Mouse (Mus musculus) right cerebral cortex, postnatal 10 days (tissue): ENCODE data around the gene Gpalpp1.

Experiments
- DNase-seq, 2 experiments: peaks; one replicate each; pipeline ENCODE4 v3.0.0; 2021; ENCODE audit warnings: low spot score in 2 of 2

Gene Gpalpp1

GRCm38 (mm10) chr14:76115744-76116143 is 5.2 kb upstream of the Gpalpp1 start:
- DNase-seq = no peak

GRCm38 (mm10) chr14:76099543-76099942 is 11.0 kb downstream of the Gpalpp1 start:
- DNase-seq = no peak

DNA sequence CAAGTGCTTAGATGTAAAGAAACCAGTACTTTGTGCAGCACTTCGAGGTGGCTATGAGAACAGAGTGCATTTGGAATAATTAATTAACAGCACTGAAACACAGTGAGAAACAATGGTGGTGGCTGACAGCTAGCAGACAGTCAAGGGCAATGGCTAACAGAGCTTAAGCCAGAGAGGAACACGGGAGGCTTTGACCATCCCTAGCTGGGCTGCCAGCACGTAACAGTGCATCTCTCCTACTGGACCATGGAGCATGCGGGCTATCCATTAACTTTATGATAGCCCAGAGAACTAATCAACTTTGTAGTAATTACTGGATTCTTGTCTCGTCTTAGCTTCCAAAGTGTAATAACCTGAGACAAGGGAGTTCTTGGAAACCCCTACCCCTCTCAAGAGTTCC is 12.7 kb downstream of the Gpalpp1 start:
- no peak for DNase-seq

- no peak for DNase-seq
Measured at GRCm38 (mm10) chr14:76097244-76097643, 13.3 kb downstream of the Gpalpp1 start.

- no peak for DNase-seq
Measured at GRCm38 (mm10) chr14:76084188-76084587, 26.4 kb downstream of the Gpalpp1 start.

DNA sequence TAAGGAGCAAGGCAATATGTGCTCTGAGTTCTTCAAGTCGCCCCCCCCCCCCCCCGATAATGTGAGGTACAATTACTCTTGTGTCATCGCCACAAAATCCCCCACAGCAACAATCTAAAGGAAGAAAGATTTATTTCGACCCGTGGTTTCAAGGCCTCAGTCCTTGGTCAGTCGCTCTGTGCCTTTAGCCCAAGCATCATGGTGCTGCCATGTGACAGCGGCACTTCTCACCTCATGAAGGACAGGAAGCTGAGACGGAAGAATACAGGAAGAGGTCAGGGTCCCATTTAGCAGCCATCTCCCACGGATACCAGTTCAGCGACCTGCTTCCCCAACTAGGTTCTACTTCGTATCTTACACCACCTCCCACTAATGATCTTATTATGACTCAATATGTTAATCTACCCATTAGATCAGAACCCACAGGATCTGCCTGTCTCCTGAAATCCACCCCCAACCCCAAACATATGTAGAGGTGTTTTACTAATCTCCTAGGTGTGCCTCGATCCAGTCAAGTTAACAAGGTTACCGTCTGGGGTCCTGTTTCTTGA is 28.4 kb downstream of the Gpalpp1 start:
- DNase-seq = no peak

GRCm38 (mm10) chr14:76081451-76081850 is 29.1 kb downstream of the Gpalpp1 start:
- no peak for DNase-seq

DNA sequence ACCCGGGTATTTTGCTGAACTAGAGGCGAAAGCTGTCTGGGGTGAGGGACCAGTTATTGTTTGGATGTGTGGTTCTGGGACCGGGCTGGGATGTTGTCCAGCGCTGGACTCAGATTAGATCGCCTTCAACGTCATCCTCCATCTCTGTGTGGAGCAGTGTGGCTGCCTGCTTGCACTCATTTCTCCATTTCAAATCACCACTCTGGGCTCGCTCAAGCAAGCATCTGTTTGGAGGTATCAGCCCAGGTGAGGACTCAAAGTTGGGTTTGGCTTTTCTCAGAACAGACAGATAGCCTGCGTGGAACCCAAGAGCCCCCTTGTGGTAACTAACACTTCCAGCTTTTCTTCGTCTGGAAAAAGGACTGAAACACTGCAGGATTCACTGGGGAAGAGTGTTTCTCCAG is 33.5 kb downstream of the Gpalpp1 start:
- peak; percentile 82 to 85 for DNase-seq

DNA sequence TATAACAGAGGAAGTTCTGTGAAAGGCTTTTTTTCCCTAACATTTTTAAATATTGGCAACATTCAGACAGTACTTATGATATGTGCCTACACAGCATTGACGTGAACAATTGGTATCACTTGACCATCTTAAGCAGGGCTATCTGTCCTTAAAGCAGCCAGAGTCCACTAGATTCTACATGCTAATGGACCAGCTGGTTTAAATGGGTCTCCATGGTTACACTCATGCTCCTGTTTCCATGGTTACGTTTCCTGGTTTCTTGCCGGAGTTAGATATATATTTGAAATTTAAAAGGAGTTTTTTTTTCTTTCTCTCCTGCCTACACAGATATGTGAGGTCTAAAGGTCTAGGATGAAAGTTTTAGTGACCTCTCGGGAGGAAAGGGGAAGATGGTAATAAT is 34.0 kb downstream of the Gpalpp1 start:
- DNase-seq = peak; percentile 63 to 82

GRCm38 (mm10) chr14:76075721-76076120 is 34.8 kb downstream of the Gpalpp1 start:
- no peak for DNase-seq

- no peak for DNase-seq
Measured at GRCm38 (mm10) chr14:76074206-76074605, 36.4 kb downstream of the Gpalpp1 start.

- no peak for DNase-seq
Measured at GRCm38 (mm10) chr14:76072626-76073025, 37.9 kb downstream of the Gpalpp1 start.

DNA sequence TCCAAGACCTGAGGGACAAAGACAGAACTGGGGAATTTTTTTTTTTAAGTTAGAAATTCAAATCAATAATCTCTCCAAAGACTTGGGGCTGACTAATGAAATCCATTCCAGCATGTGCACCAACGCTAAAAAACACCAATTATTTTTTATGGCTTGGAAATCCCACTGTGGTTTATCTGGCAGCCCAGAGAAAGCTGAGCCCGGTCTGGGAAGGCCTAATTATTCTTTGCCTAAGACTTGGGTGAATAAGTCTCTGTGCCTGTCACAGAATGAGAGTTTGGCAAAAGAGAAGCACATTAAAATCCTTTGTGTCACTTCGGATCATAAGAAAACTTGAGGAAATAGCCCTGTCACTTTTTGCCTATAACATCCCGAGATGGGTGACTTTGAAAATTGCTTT is 41.3 kb downstream of the Gpalpp1 start:
- DNase-seq = no peak

DNA sequence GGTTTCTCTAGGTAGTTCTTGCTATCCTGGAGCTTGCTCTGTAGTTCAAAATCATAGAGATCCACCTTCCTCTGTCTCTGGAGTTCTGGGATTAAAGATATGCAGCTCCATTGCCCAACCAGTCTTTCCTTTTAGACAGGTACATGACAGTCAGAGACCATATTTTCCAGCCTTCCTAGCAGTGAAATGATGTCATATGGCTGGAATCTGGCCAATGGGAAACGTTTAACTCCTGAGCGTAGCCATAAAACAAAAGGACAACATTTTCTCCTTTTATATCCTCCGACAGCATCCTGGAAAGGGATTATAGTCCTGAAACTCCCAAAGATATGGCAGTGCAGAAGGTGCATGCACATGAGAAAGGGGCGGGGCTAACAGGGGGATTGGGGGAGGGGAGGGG is 42.3 kb downstream of the Gpalpp1 start:
- no peak for DNase-seq

- DNase-seq = no peak
Measured at GRCm38 (mm10) chr14:76067237-76067636, 43.3 kb downstream of the Gpalpp1 start.

GRCm38 (mm10) chr14:76059441-76059840 is 51.1 kb downstream of the Gpalpp1 start:
- DNase-seq = no peak

DNA sequence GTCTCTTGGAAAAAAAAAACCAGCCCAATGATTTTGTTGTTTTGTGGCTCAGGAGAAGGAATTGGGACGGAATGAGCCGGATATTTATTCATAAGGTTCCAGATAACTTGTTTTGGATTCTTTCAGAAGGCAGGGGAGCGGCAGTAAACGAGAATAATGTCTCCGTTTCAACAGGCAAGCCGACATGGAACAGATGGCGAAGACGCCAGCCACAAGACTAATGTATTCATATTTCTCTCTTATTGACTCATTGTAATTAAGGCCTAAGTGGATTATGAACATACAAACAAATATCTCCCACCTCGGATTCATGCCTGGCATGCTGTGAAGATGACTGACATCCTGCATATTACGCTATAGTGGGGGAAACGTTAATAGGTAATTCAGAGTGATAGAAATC is 56.8 kb downstream of the Gpalpp1 start:
- peak in 1 of 2 experiments; percentile 54 for DNase-seq

GRCm38 (mm10) chr14:76051966-76052365 is 58.6 kb downstream of the Gpalpp1 start:
- no peak for DNase-seq

GRCm38 (mm10) chr14:76045767-76046166 is 64.8 kb downstream of the Gpalpp1 start:
- DNase-seq = no peak

- no peak for DNase-seq
Measured at GRCm38 (mm10) chr14:76044164-76044557, 66.4 kb downstream of the Gpalpp1 start.

- peak in 1 of 2 experiments; percentile 46 for DNase-seq
Measured at GRCm38 (mm10) chr14:76043251-76044163, 67.1 kb downstream of the Gpalpp1 start.
